Mouse (Mus musculus) hindbrain, embryonic 15.5 days (tissue): ENCODE results near the gene Tulp1. TPM values are rescaled to one million over a fixed set of nuclear protein-coding genes. Genes with fewer than 3 reads are reported as not detected.

Experiments used
- ATAC-seq: fragments of 200-750 bp; cut with Nextera tagmentation; 2 replicates; pipeline ENCODE4 v1.8.0; 2017; ENCODE audit warnings: low read depth, moderate number of reproducible peaks, moderate TSS enrichment; ENCODE audit not compliant: low FRiP score
- H3K27ac ChIP-seq: fragments of 300-500 bp; sonication (generic); replicated peaks from 2 replicates; pipeline ENCODE4 v1.5.1; 2015; ENCODE audit warnings: mild to moderate bottlenecking, inconsistent platforms
- H3K27me3 ChIP-seq: fragments of 300-500 bp; sonication (generic); 2 replicates; pipeline ENCODE4 v1.6.1; 2015; ENCODE audit warnings: control low read depth, inconsistent platforms
- H3K36me3 ChIP-seq: fragments of 300-500 bp; sonication (generic); 2 replicates; pipeline ENCODE4 v1.6.1; 2015; ENCODE audit warnings: control low read depth, inconsistent platforms
- H3K4me1 ChIP-seq: fragments of 300-500 bp; sonication (generic); replicated peaks from 2 replicates; pipeline ENCODE4 v1.6.1; 2015; ENCODE audit warnings: control low read depth, inconsistent platforms
- H3K4me2 ChIP-seq: fragments of 300-500 bp; sonication (generic); 2 replicates; pipeline ENCODE4 v1.6.1; 2015; ENCODE audit warnings: moderate library complexity, mild to moderate bottlenecking, inconsistent platforms
- H3K4me3 ChIP-seq: fragments of 300-500 bp; sonication (generic); 2 replicates; pipeline ENCODE4 v1.5.1; 2015; ENCODE audit warnings: mild to moderate bottlenecking, inconsistent platforms
- H3K9ac ChIP-seq: fragments of 300-500 bp; sonication (generic); 2 replicates; pipeline ENCODE4 v1.6.1; 2015; ENCODE audit warnings: inconsistent platforms
- H3K9me3 ChIP-seq: fragments of 300-500 bp; sonication (generic); 2 replicates; pipeline ENCODE4 v1.6.1; 2016; ENCODE audit warnings: control low read depth, inconsistent platforms
- WGBS: fragments of 180-500 bp; shearing (Covaris S2); methylation state at CpG from one replicate; pipeline ENCODE4 v1.1.7; 2015; 5-methylcytosine and 5-hydroxymethylcytosine counted together
- polyA plus RNA-seq: library from polyadenylated mRNA; unstranded; fragments of >200 nt; fragmentation: Nextera tagmentation; extraction: Ambion mirVana; gene quantifications from 2 replicates; pipeline ENCODE4 v1.2.1, GENCODE M21; 2015

The Tulp1 gene
- polyA plus RNA-seq, 1 experiment from 2014 or later, result 1.7 TPM

GRCm38 (mm10) chr17:28321700-28322099 is 43.3 kb downstream of the Tulp1 start:
- WGBS, result 95% methylated on average over 4 of the region's 4 CpGs
- H3K4me2 ChIP-seq, result no peak overlapping the region
- no peak overlapping the region for H3K27ac ChIP-seq
- H3K9ac ChIP-seq, result no peak overlapping the region
- ATAC-seq, result no peak
- H3K4me1 ChIP-seq, result no peaks in the 10 kb centered on the region
- H3K27me3 ChIP-seq, result no peaks in the 10 kb centered on the region
- peaks cover 14% of the 10 kb centered on the region for H3K36me3 ChIP-seq
- H3K4me3 ChIP-seq, result no peak overlapping the region
- no peaks in the 10 kb centered on the region for H3K9me3 ChIP-seq

GRCm38 (mm10) chr17:28317725-28318124 is 47.3 kb downstream of the Tulp1 start:
- Histone ChIP-seq H3K27ac (no peak overlapping the region), H3K36me3 (peaks cover 15% of the 10 kb centered on the region; the same call in 1 of the 2 replicates), H3K4me3 (no peak overlapping the region), H3K9me3 (no peaks in the 10 kb centered on the region), H3K27me3 (no peaks in the 10 kb centered on the region), H3K4me2 (no peak overlapping the region), H3K9ac (no peak overlapping the region), H3K4me1 (peaks cover 22% of the 10 kb centered on the region)
- 84% methylated on average over 9 of the region's 9 CpGs for WGBS
- ATAC-seq, result no peak

- Histone ChIP-seq H3K4me3 (no peak overlapping the region), H3K9me3 (no peaks in the 10 kb centered on the region), H3K9ac (no peak overlapping the region), H3K4me2 (no peak overlapping the region), H3K4me1 (peaks cover 25% of the 10 kb centered on the region), H3K36me3 (peaks cover 15% of the 10 kb centered on the region; the same call in 1 of the 2 replicates), H3K27me3 (no peaks in the 10 kb centered on the region), H3K27ac (no peak overlapping the region)
- ATAC-seq, result no peak
- WGBS, result 61% methylated on average over 8 of the region's 8 CpGs
Measured at GRCm38 (mm10) chr17:28317091-28317490, 47.9 kb downstream of the Tulp1 start.

GRCm38 (mm10) chr17:28316476-28316875 is 48.5 kb downstream of the Tulp1 start:
- no peak overlapping the region for H3K4me3 ChIP-seq
- no peaks in the 10 kb centered on the region for H3K9me3 ChIP-seq
- no peak overlapping the region for H3K27ac ChIP-seq
- H3K9ac ChIP-seq, result no peak overlapping the region
- H3K27me3 ChIP-seq, result no peaks in the 10 kb centered on the region
- no peak overlapping the region for H3K4me2 ChIP-seq
- H3K36me3 ChIP-seq, result peaks cover 15% of the 10 kb centered on the region; the same call in 1 of the 2 replicates
- no peak for ATAC-seq
- WGBS, result 90% methylated on average over 9 of the region's 9 CpGs
- peaks cover 25% of the 10 kb centered on the region for H3K4me1 ChIP-seq

GRCm38 (mm10) chr17:28315611-28316160 is 49.3 kb downstream of the Tulp1 start:
- no peaks in the 10 kb centered on the region for H3K9me3 ChIP-seq
- no peak overlapping the region for H3K4me3 ChIP-seq
- ATAC-seq, result no peak
- H3K4me2 ChIP-seq, result no peak overlapping the region
- H3K27ac ChIP-seq, result no peak overlapping the region
- 74% methylated on average over 20 of the region's 20 CpGs for whole genome bisulfite sequencing
- H3K9ac ChIP-seq, result no peak overlapping the region
- H3K4me1 ChIP-seq, result peaks cover 25% of the 10 kb centered on the region
- no peaks in the 10 kb centered on the region for H3K27me3 ChIP-seq
- peaks cover 15% of the 10 kb centered on the region; the same call in 1 of the 2 replicates for H3K36me3 ChIP-seq

- WGBS, result under 1% methylated on average over 11 of the region's 11 CpGs
- ATAC-seq, result no peak
- H3K27ac ChIP-seq, result peak overlapping the region; percentile 89
- H3K4me1 ChIP-seq, result peaks cover 25% of the 10 kb centered on the region
- peak overlapping the region; percentile 79 for H3K9ac ChIP-seq
- peak overlapping the region; percentile 80 for H3K4me2 ChIP-seq
- peaks cover 11% of the 10 kb centered on the region; the same call in 1 of the 2 replicates for H3K36me3 ChIP-seq
- H3K9me3 ChIP-seq, result no peaks in the 10 kb centered on the region
- H3K4me3 ChIP-seq, result peak overlapping the region; percentile 68
- H3K27me3 ChIP-seq, result no peaks in the 10 kb centered on the region
Measured at GRCm38 (mm10) chr17:28313880-28314225, 51.2 kb downstream of the Tulp1 start.

- WGBS, result under 1% methylated on average over 65 of the region's 69 CpGs
- H3K4me1 ChIP-seq, result peaks cover 30% of the 10 kb centered on the region
Measured at GRCm38 (mm10) chr17:28313212-28313879, 51.7 kb downstream of the Tulp1 start, which contains the start of gene Fance. Fance (plus strand) TSS chr17:28313519.

GRCm38 (mm10) chr17:28312232-28313211 is 52.5 kb downstream of the Tulp1 start:
- Histone ChIP-seq H3K4me1 (peaks cover 30% of the 10 kb centered on the region), H3K4me2 (peak overlapping the region; percentile 80), H3K9me3 (no peaks in the 10 kb centered on the region), H3K9ac (no peak overlapping the region), H3K27me3 (no peaks in the 10 kb centered on the region), H3K36me3 (peaks cover 6% of the 10 kb centered on the region; the same call in 1 of the 2 replicates), H3K27ac (peak overlapping the region; percentile 89), H3K4me3 (peak overlapping the region; percentile 68)
- 26% methylated on average over 17 of the region's 17 CpGs for WGBS
- ATAC-seq, result peak; percentile 17

More at GRCm38 (mm10) chr17:28313212-28313879, 51.7 kb downstream of the Tulp1 start, which contains the start of gene Fance:
- Histone ChIP-seq H3K27ac (peak within 1 kb of the TSS; percentile 89), H3K9me3 (no peaks in the 10 kb centered on the region), H3K36me3 (peaks cover 6% of the 10 kb centered on the region; the same call in 1 of the 2 replicates), H3K4me3 (peak within 1 kb of the TSS; percentile 68), H3K4me2 (peak within 1 kb of the TSS; percentile 80), H3K27me3 (no peaks in the 10 kb centered on the region), H3K9ac (peak within 1 kb of the TSS; percentile 79)
- ATAC-seq, result peak; percentile 98

GRCm38 (mm10) chr17:28311366-28312132 is 53.5 kb downstream of the Tulp1 start:
- no peaks in the 10 kb centered on the region for H3K9me3 ChIP-seq
- H3K9ac ChIP-seq, result no peak overlapping the region
- H3K27ac ChIP-seq, result no peak overlapping the region
- ATAC-seq, result no peak
- H3K4me2 ChIP-seq, result no peak overlapping the region
- 77% methylated on average over 5 of the region's 5 CpGs for WGBS
- H3K36me3 ChIP-seq, result 0 out of 2 replicates have a peak, but pooled peaks cover 2% of the 10 kb centered on the region
- no peak overlapping the region for H3K4me3 ChIP-seq
- no peaks in the 10 kb centered on the region for H3K27me3 ChIP-seq
- peaks cover 30% of the 10 kb centered on the region for H3K4me1 ChIP-seq

GRCm38 (mm10) chr17:28310831-28311230 is 54.2 kb downstream of the Tulp1 start:
- no peak for ATAC-seq
- 78% methylated on average over 3 of the region's 3 CpGs for WGBS
- no peaks in the 10 kb centered on the region for H3K9me3 ChIP-seq

More at GRCm38 (mm10) chr17:28310831-28311230, 54.2 kb downstream of the Tulp1 start:
- H3K27me3 ChIP-seq, result no peaks in the 10 kb centered on the region
- H3K36me3 ChIP-seq, result no peaks in the 10 kb centered on the region
- H3K9ac ChIP-seq, result no peak overlapping the region
- no peak overlapping the region for H3K27ac ChIP-seq
- H3K4me1 ChIP-seq, result peaks cover 24% of the 10 kb centered on the region
- no peak overlapping the region for H3K4me2 ChIP-seq
- H3K4me3 ChIP-seq, result no peak overlapping the region
